Mouse (Mus musculus) hindbrain, embryonic 12.5 days (tissue): ENCODE results near the gene Tdrd5. TPM values are rescaled to one million over a fixed set of nuclear protein-coding genes. Genes with fewer than 3 reads are reported as not detected.
A peak's percentile ranks its signal among the peaks of the same experiment; 100 is the strongest.
"Not testable (repeated sequence)": the region's sequence is repeated elsewhere in the genome, so short reads cannot be mapped to it uniquely, and the experiment has no call there.

Experiments
- ATAC-seq: fragments of 200-750 bp; cut with Nextera tagmentation; 2 replicates; pipeline ENCODE4 v1.8.0; 2017; ENCODE audit warnings: moderate TSS enrichment; ENCODE audit not compliant: low FRiP score
- H3K27ac ChIP-seq: fragments of 300-500 bp; sonication (generic); 2 replicates; pipeline ENCODE4 v1.5.1; 2016; ENCODE audit warnings: mild to moderate bottlenecking
- H3K27me3 ChIP-seq: fragments of 300-500 bp; sonication (generic); 2 replicates; pipeline ENCODE4 v1.6.1; 2016; ENCODE audit warnings: mild to moderate bottlenecking
- H3K36me3 ChIP-seq: fragments of 300-500 bp; sonication (generic); 2 replicates; pipeline ENCODE4 v1.6.1; 2016; ENCODE audit warnings: mild to moderate bottlenecking
- H3K4me1 ChIP-seq: fragments of 300-500 bp; sonication (generic); 2 replicates; pipeline ENCODE4 v1.6.1; 2016
- H3K4me2 ChIP-seq: fragments of 300-500 bp; sonication (generic); replicated peaks from 2 replicates; pipeline ENCODE4 v1.6.1; 2016; ENCODE audit warnings: mild to moderate bottlenecking
- H3K4me3 ChIP-seq: fragments of 300-500 bp; sonication (generic); 2 replicates; pipeline ENCODE4 v1.5.1; 2016; ENCODE audit warnings: mild to moderate bottlenecking
- H3K9ac ChIP-seq: fragments of 300-500 bp; sonication (generic); 2 replicates; pipeline ENCODE4 v1.6.1; 2016; ENCODE audit warnings: mild to moderate bottlenecking, moderate library complexity
- H3K9me3 ChIP-seq: fragments of 300-500 bp; sonication (generic); replicated peaks from 2 replicates; pipeline ENCODE4 v1.6.1; 2016; ENCODE audit warnings: mild to moderate bottlenecking
- WGBS: fragments of 180-500 bp; shearing (Covaris S2); methylation state at CpG from one replicate; pipeline ENCODE4 v1.1.7; 2016; 5-methylcytosine and 5-hydroxymethylcytosine counted together
- polyA plus RNA-seq: library from polyadenylated mRNA; unstranded; fragments of >200 nt; fragmentation: Nextera tagmentation; extraction: Ambion mirVana; gene quantifications from 2 replicates; pipeline ENCODE4 v1.2.1, GENCODE M21; 2016

Tdrd5 gene
- polyA plus RNA-seq = 0.16 and 0.34 TPM in 2 replicates

GRCm38 (mm10) chr1:156302911-156303749, at the start of gene Tdrd5:
Gene Tdrd5, minus strand, starts transcription at chr1:156303664.
- Histone ChIP-seq H3K36me3 (no peaks in the 10 kb centered on the region), H3K9ac (peak within 1 kb of the TSS; percentile 63), H3K4me3 (peak within 1 kb of the TSS; percentile 63), H3K4me2 (peak within 1 kb of the TSS; percentile 97), H3K9me3 (no peaks in the 10 kb centered on the region), H3K4me1 (no peaks in the 10 kb centered on the region), H3K27me3 (peaks cover 53% of the 10 kb centered on the region), H3K27ac (no peak within 1 kb of the TSS)
- peak; percentile 85 for ATAC-seq
- WGBS = under 1% methylated on average over 70 of the region's 85 CpGs

- Histone ChIP-seq H3K4me2 (no peak overlapping the region), H3K36me3 (no peaks in the 10 kb centered on the region), H3K9me3 (no peaks in the 10 kb centered on the region), H3K27ac (no peak overlapping the region), H3K4me1 (no peaks in the 10 kb centered on the region), H3K27me3 (no peaks in the 10 kb centered on the region), H3K4me3 (no peak overlapping the region), H3K9ac (no peak overlapping the region)
- WGBS = 94% methylated on average over 2 of the region's 2 CpGs
- ATAC-seq = no peak
Observed at GRCm38 (mm10) chr1:156352466-156352865, 49.0 kb upstream of the Tdrd5 start.

GRCm38 (mm10) chr1:156350441-156350840, 47.0 kb upstream of the Tdrd5 start:
- no peaks in the 10 kb centered on the region for H3K4me1 ChIP-seq
- H3K36me3 ChIP-seq = no peaks in the 10 kb centered on the region
- no peaks in the 10 kb centered on the region for H3K27me3 ChIP-seq
- ATAC-seq = no peak
- no peak overlapping the region for H3K27ac ChIP-seq
- H3K9ac ChIP-seq = no peak overlapping the region
- no peak overlapping the region for H3K4me2 ChIP-seq
- 85% methylated on average over 4 of the region's 4 CpGs for WGBS
- H3K4me3 ChIP-seq = no peak overlapping the region
- no peaks in the 10 kb centered on the region for H3K9me3 ChIP-seq

GRCm38 (mm10) chr1:156349031-156349430, 45.6 kb upstream of the Tdrd5 start:
- WGBS = 88% methylated on average over 4 of the region's 4 CpGs
- H3K27me3 ChIP-seq = no peaks in the 10 kb centered on the region
- no peaks in the 10 kb centered on the region for H3K36me3 ChIP-seq
- H3K4me1 ChIP-seq = no peaks in the 10 kb centered on the region
- H3K4me2 ChIP-seq = no peak overlapping the region
- H3K4me3 ChIP-seq = no peak overlapping the region
- H3K9me3 ChIP-seq = no peaks in the 10 kb centered on the region
- no peak overlapping the region for H3K27ac ChIP-seq
- no peak for ATAC-seq
- no peak overlapping the region for H3K9ac ChIP-seq

GRCm38 (mm10) chr1:156345633-156346032, 42.2 kb upstream of the Tdrd5 start:
- no peaks in the 10 kb centered on the region for H3K27me3 ChIP-seq
- H3K36me3 ChIP-seq = no peaks in the 10 kb centered on the region
- H3K4me1 ChIP-seq = no peaks in the 10 kb centered on the region
- no peak for ATAC-seq
- no peak overlapping the region for H3K4me2 ChIP-seq
- H3K9me3 ChIP-seq = no peaks in the 10 kb centered on the region
- no peak overlapping the region for H3K9ac ChIP-seq
- H3K4me3 ChIP-seq = no peak overlapping the region
- H3K27ac ChIP-seq = no peak overlapping the region
- WGBS = 90% methylated on average over 4 of the region's 4 CpGs

- Histone ChIP-seq H3K4me3 (no peak overlapping the region), H3K4me2 (no peak overlapping the region), H3K27me3 (no peaks in the 10 kb centered on the region), H3K4me1 (no peaks in the 10 kb centered on the region), H3K36me3 (no peaks in the 10 kb centered on the region), H3K9ac (no peak overlapping the region), H3K9me3 (no peaks in the 10 kb centered on the region), H3K27ac (no peak overlapping the region)
- no peak for ATAC-seq
- WGBS = 72% methylated on average over 4 of the region's 4 CpGs
Observed at GRCm38 (mm10) chr1:156344433-156344832, 41.0 kb upstream of the Tdrd5 start.

GRCm38 (mm10) chr1:156340847-156341246, 37.4 kb upstream of the Tdrd5 start:
- Histone ChIP-seq H3K36me3 (no peaks in the 10 kb centered on the region), H3K4me1 (no peaks in the 10 kb centered on the region), H3K4me3 (no peak overlapping the region), H3K27me3 (no peaks in the 10 kb centered on the region), H3K4me2 (no peak overlapping the region), H3K9ac (no peak overlapping the region), H3K9me3 (no peaks in the 10 kb centered on the region), H3K27ac (no peak overlapping the region)
- no peak for ATAC-seq
- WGBS = 81% methylated on average over 4 of the region's 4 CpGs

- Histone ChIP-seq H3K27me3 (no peaks in the 10 kb centered on the region), H3K4me3 (no peak overlapping the region), H3K9ac (no peak overlapping the region), H3K36me3 (no peaks in the 10 kb centered on the region), H3K4me1 (no peaks in the 10 kb centered on the region), H3K27ac (no peak overlapping the region), H3K9me3 (no peaks in the 10 kb centered on the region), H3K4me2 (no peak overlapping the region)
- WGBS = 87% methylated on average over 9 of the region's 9 CpGs
- no peak for ATAC-seq
Observed at GRCm38 (mm10) chr1:156323126-156323525, 19.7 kb upstream of the Tdrd5 start.

GRCm38 (mm10) chr1:156310630-156311029, 7.2 kb upstream of the Tdrd5 start, which contains the start of gene Nphs2:
Gene Nphs2, plus strand, starts transcription at chr1:156310727.
- WGBS = 4% methylated on average over 29 of the region's 29 CpGs
- H3K4me3 ChIP-seq = peak within 1 kb of the TSS; percentile 22
- peak within 1 kb of the TSS; percentile 27; the same call in 1 of the 2 replicates for H3K9ac ChIP-seq
- H3K36me3 ChIP-seq = no peaks in the 10 kb centered on the region
- no peaks in the 10 kb centered on the region for H3K9me3 ChIP-seq
- H3K4me1 ChIP-seq = peaks cover 7% of the 10 kb centered on the region
- peaks cover 46% of the 10 kb centered on the region for H3K27me3 ChIP-seq
- peak within 1 kb of the TSS; percentile 50 for H3K4me2 ChIP-seq
- ATAC-seq = no peak
- H3K27ac ChIP-seq = no peak within 1 kb of the TSS

- Histone ChIP-seq H3K27me3 (peaks cover 65% of the 10 kb centered on the region), H3K4me2 (no peak overlapping the region)
- no peak for ATAC-seq
Observed at GRCm38 (mm10) chr1:156308595-156308994, 5.1 kb upstream of the Tdrd5 start.

GRCm38 (mm10) chr1:156290016-156290415, 13.4 kb downstream of the Tdrd5 start:
- no peaks in the 10 kb centered on the region for H3K9me3 ChIP-seq
- no peaks in the 10 kb centered on the region for H3K36me3 ChIP-seq
- no peaks in the 10 kb centered on the region for H3K27me3 ChIP-seq
- H3K9ac ChIP-seq = no peak overlapping the region
- H3K4me1 ChIP-seq = no peaks in the 10 kb centered on the region
- ATAC-seq = no peak
- no peak overlapping the region for H3K4me2 ChIP-seq
- WGBS = 95% methylated on average over 6 of the region's 6 CpGs
- no peak overlapping the region for H3K27ac ChIP-seq
- no peak overlapping the region for H3K4me3 ChIP-seq

More at GRCm38 (mm10) chr1:156308595-156308994, 5.1 kb upstream of the Tdrd5 start:
- Histone ChIP-seq H3K9ac (no peak overlapping the region), H3K9me3 (no peaks in the 10 kb centered on the region), H3K4me1 (peaks cover 7% of the 10 kb centered on the region), H3K27ac (no peak overlapping the region), H3K4me3 (no peak overlapping the region), H3K36me3 (no peaks in the 10 kb centered on the region)
- 82% methylated on average over 1 of the region's 1 CpGs for WGBS

- not testable (repeated sequence) for H3K4me1 ChIP-seq, H3K9me3 ChIP-seq, ATAC-seq, H3K9ac ChIP-seq, H3K27ac ChIP-seq, H3K4me3 ChIP-seq, H3K36me3 ChIP-seq, H3K27me3 ChIP-seq, H3K4me2 ChIP-seq
- 72% methylated on average over 10 of the region's 10 CpGs for WGBS
Observed at GRCm38 (mm10) chr1:156289222-156289587, 14.3 kb downstream of the Tdrd5 start.
